Mouse (Mus musculus): ENCODE results near the gene Pacs1.

- TF ChIP-seq EP300 (IDR thresholded peaks at IDR 0.05; ENCODE audit: low read depth) (no peak), CTCF (IDR thresholded peaks at IDR 0.05; ENCODE audit: low read depth) (peak; percentile 77)
Observed at GRCm38 (mm10) chr19:5151331-5151730, 121.6 kb downstream of the Pacs1 start.

Measured in liver, embryonic 14.5 days (tissue).